Mouse (Mus musculus): ENCODE data around the gene Gtf2a2.

Gene Gtf2a2

DNA sequence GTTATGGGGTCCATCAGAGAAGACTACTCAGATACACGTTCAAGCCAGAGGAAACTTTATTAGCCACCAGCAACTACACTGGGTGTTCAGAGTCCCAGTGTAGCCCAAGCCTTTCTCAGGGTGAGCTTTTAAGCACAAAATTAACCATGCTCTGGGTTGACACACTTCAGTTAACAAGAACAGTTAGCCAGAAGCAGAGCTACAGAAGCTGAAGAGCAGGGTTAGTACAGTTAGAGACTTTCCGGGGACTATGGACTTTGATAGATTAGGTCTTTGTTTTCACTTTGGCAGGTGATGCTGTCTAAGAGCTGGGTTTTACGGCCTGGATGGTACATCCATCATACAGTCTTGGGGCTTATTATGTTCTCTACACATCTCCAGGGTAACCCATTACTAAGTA, 40.4 kb downstream of the Gtf2a2 start:
- DNase-seq (ENCODE audit: extremely low spot score, low spot score): no peak

DNA sequence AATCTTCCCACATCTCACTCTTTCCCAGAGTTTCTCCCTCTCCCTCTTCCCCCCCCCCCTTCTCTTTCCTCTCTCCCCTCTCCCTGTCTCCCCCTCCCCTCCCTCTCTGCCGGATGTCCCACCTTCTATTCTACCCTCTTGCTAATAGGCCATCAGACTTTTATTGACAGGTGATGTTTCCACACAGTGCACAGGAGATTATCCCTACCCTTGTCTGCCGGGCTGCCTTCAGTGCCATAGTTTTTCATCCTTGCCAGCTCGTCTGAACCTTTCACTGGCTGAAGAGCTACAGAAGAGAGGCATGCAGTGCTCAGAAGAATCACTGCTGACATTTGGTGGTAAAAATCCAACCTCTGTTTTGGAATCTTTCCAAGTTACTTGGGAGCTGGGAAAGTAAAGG, 41.1 kb downstream of the Gtf2a2 start:
- no peak for DNase-seq (ENCODE audit: extremely low spot score, low spot score)

DNA sequence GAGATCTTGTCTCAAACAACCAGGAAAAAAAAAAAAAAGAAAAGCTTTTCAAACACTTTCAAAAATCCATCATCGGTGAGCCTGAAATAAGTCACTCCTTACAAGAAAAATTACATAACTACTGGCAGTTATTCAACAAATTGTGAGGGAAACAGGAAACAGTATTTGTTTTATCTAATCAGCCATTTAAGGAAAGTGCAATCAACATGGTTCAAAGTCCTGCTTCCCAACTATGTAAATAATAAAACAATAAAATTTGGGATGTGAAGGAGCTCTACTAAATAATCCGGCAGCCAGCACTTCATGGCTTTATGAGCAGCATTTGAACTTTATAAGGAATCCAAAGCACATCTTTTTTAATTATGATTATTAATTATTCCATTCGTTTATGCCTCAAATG, 49.7 kb downstream of the Gtf2a2 start:
- no peak for DNase-seq (ENCODE audit: extremely low spot score, low spot score)

DNA sequence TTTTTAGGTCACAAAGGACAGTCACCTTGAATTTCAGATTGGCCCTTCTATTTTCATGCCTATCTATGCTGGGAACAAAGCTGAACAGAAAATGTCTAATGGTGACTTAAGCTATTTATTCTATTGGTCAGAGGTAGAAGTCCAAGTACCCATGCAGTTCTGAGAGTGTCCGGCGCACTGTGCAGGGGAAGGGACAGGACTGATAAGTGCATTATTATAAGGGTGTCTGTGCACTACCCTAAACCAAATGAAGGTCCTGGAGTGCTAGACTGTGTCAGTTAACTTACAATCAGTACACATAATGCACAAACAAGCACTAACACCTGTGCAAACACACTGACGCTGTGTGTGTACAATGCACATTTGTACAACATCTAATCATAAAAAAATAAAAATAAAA, 55.1 kb downstream of the Gtf2a2 start:
- no peak for DNase-seq (ENCODE audit: extremely low spot score, low spot score)

DNA sequence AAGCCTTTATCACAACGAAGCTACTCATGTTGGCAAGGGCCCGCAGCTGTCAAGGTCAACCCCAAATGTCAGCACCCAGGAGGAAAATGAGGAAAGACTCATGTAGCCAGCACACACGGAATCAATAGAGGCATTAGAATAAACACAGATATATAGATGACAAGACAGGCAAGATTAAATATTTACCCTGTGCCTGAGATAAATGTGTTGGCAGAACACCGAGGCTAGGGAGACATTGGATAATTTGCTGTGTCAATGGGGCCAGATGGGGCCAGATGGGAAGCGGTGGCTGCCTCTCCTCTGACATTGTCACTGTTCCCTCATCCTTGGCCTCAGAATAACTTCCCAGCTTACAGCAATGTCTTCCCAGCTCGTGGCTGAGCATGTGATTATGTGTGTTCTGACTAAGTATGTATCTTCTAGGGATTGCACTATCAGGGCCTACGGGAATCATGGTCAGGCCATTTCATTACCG, 57.6 kb downstream of the Gtf2a2 start:
- no peak for DNase-seq (ENCODE audit: extremely low spot score, low spot score)

DNA sequence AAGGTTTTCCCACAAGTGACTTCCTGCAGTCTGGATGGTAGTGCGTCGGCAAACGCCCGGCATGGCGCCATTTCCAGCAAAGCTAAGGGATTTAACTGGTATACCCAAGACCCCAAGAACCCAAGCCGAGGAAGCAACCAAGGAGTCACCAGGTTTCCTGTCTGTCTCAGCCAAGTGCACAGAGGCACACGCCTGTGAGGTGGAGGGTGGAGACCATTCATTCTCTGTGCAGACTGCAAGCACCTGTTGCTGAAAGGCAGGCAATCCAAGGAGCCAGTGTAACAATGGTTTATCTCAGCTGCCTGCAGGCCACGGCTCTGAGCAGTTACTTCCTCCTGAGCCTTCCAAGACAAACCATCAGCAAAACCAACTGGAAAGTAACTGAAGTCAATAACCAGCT, 60.0 kb downstream of the Gtf2a2 start:
- DNase-seq (ENCODE audit: extremely low spot score, low spot score): no peak

Measured in neural tube, embryonic 10.5 days (tissue).